9 mouse cellular contexts compared by ENCODE assay signal in the genomic region with DNA sequence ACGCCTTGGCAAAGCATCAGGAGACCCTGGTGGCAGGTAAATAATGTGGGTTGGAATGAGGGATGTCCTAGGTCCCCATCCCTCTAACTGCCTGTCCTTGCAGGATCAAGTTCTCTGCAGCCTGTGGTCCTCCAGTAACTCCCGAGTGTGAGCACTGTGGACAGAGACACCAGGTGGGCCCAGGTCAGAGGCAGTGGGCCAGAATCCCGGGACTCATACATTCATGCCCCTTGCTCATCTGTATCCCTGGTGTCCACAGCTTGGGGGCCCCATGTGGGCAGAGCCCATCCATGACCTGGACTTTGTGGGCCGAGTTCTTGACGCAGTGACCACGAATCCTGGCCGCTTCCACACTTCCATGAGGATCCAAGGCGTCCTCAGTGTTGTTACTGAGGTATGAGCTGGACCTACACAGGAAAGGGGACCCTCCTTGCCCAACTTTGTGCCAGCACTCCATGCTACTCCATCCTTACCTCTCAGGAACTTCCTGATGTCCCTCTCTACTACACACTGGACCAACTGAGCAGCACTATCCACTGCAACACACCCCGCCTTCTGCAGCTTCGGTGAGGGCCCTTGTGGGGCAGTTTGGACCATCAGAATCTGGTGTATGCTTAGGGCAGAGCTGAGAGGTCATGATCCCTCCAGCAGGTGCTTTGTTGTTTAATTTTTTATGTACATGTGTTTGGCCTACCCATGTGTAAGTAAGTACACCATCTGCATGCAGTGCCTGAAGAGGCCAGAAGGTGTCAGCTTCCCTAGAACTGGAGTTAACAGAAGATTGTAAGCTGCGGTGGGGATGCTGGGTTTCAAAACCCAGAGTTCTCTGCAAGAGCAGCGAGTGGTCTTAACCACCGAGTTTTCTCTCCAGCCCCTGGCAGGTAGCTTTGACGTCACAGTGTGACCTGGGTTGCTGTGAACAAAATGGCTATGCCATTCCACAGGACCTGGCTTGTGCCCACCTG. TPM values are rescaled to one million over a fixed set of nuclear protein-coding genes. Genes with fewer than 3 reads are reported as not detected.
DNase-seq lines count a peak whose midpoint lies in the region; ATAC-seq and TF ChIP-seq lines count a peak whose summit lies in the region.
"Had no signal": no experiment of that assay in that cellular context is flagged by ENCODE, and none has a peak within 500 bp of the region (broad histone marks: within the 10 kb centered on the region; RNA-seq: fewer than 3 reads in every experiment).

No protein-coding gene starts in this region.

- peak; percentile 46 to 72 (median 72) for TF ChIP-seq CTCF in MEL (IDR thresholded peaks at IDR 0.05 in 2 of 3, conservative IDR thresholded peaks at IDR 0.05 in 1 of 3; ENCODE audit: control insufficient read depth in 1 of 3, insufficient read depth in 1 of 3, low read depth in 2 of 3, low read length in 3 of 3, poor library complexity in 1 of 3, severe bottlenecking in 1 of 3)

- no peak for ATAC-seq in midbrain, embryonic 15.5 days (replicated peaks)

- H3K4me1 ChIP-seq in MEL (ENCODE audit: control insufficient read depth in 1 of 2, insufficient read depth in 2 of 2, low read length in 2 of 2), result peaks cover 6 to 18% of the 10 kb centered on the region in 2 experiments
- H3K4me1 ChIP-seq in midbrain, embryonic 15.5 days, result peaks cover 5% of the 10 kb centered on the region; the same call in 1 of the 2 replicates

- TF ChIP-seq POLR2A in MEL (IDR thresholded peaks at IDR 0.05; ENCODE audit: control insufficient read depth in 1 of 2, insufficient read depth in 1 of 2, low read depth in 1 of 2, low read length in 2 of 2, poor library complexity in 1 of 2), result no peak; a peak in 1 of 4 replicates

- 87% methylated on average over 14 of the region's 14 CpGs for WGBS in midbrain, embryonic 15.5 days

- H3K4me3 ChIP-seq in MEL (ENCODE audit: control insufficient read depth in 1 of 2, insufficient read depth in 1 of 2, low read depth in 2 of 2, low read length in 2 of 2), result no peak overlapping the region
- H3K4me3 ChIP-seq in midbrain, embryonic 15.5 days, result no peak overlapping the region
- H3K4me3 ChIP-seq: lung, embryonic 15.5 days had no signal

- H3K9ac ChIP-seq in MEL (ENCODE audit: control insufficient read depth, low read depth, low read length, poor library complexity, severe bottlenecking), result no peak overlapping the region
- H3K9ac ChIP-seq in midbrain, embryonic 15.5 days, result no peak overlapping the region
- H3K9ac ChIP-seq: lung, embryonic 15.5 days had no signal

- no peak overlapping the region for H3K4me2 ChIP-seq in midbrain, embryonic 15.5 days
- H3K4me2 ChIP-seq: lung, embryonic 15.5 days had no signal

- peak; percentile 68 for DNase-seq in cerebellum, adult 9-10 months
- no peak for DNase-seq in cerebellum, adult 11 months
- DNase-seq in layer of hippocampus, postnatal 10 days (ENCODE audit: low spot score in 2 of 2), result peak; percentile 74 to 75
- no peak for DNase-seq in layer of hippocampus, postnatal 36 days
- DNase-seq in MEL (ENCODE audit: low read depth, low spot score), result peak; percentile 81
- DNase-seq in heart, postnatal 4 days, result peak; percentile 66
- DNase-seq in thymus, postnatal 10 days (ENCODE audit: low spot score in 2 of 2), result peak; percentile 59 to 62

- H3K36me3 ChIP-seq in MEL (ENCODE audit: control insufficient read depth in 1 of 2, insufficient read depth in 2 of 2, low read length in 2 of 2), result peaks cover 0 to 12% of the 10 kb centered on the region in 2 experiments; a peak in 3 of 4 replicates
- H3K36me3 ChIP-seq in midbrain, embryonic 15.5 days (replicated peaks), result peaks cover 27% of the 10 kb centered on the region; the same call in 1 of the 2 replicates

- peak; percentile 36 for TF ChIP-seq RAD21 in MEL (IDR thresholded peaks at IDR 0.05; ENCODE audit: low read depth, low read length)

- H3K9me3 ChIP-seq in MEL (replicated peaks; ENCODE audit: insufficient read depth, low read length), result no peaks in the 10 kb centered on the region
- no peaks in the 10 kb centered on the region for H3K9me3 ChIP-seq in midbrain, embryonic 15.5 days
- H3K9me3 ChIP-seq: lung, embryonic 15.5 days had no signal

- TF ChIP-seq EP300 in MEL (IDR thresholded peaks at IDR 0.05; ENCODE audit: low read depth in 1 of 2, low read length in 2 of 2), result no peak

- H3K27me3 ChIP-seq in MEL (ENCODE audit: control insufficient read depth in 1 of 2, insufficient read depth in 2 of 2, low read length in 2 of 2), result no peaks in the 10 kb centered on the region
- peaks cover 16% of the 10 kb centered on the region for H3K27me3 ChIP-seq in midbrain, embryonic 15.5 days (replicated peaks)

- H3K27ac ChIP-seq in MEL (ENCODE audit: control insufficient read depth, low read depth, low read length), result no peak overlapping the region
- no peak overlapping the region for H3K27ac ChIP-seq in midbrain, embryonic 15.5 days

- peaks cover 8% of the 10 kb centered on the region for H3K79me2 ChIP-seq in MEL (ENCODE audit: control insufficient read depth, insufficient read depth, low read length, poor library complexity)

TF ChIP-seq in MEL, 35 proteins besides CTCF, POLR2A, EP300 and RAD21:
- peak; percentile 56 for TF ChIP-seq ZC3H11A (IDR thresholded peaks at IDR 0.05; ENCODE audit: low read depth, low read length)
- no peak for TF ChIP-seq KAT2A (conservative IDR thresholded peaks at IDR 0.05; ENCODE audit: low read depth, low read length)
- TF ChIP-seq SIN3A (IDR thresholded peaks at IDR 0.05; ENCODE audit: low read length), result peak; percentile 60
- TF ChIP-seq MAZ (IDR thresholded peaks at IDR 0.05; ENCODE audit: low read depth, low read length), result peak; percentile 51; the same call in 1 of the 2 replicates
- TF ChIP-seq MYC (IDR thresholded peaks at IDR 0.05; ENCODE audit: low read depth, low read length), result peak; percentile 49; the same call in 1 of the 2 replicates
- peak; percentile 38; the same call in 1 of the 2 replicates for TF ChIP-seq MXI1 (IDR thresholded peaks at IDR 0.05; ENCODE audit: low read depth, low read length)
- TF ChIP-seq MAX (IDR thresholded peaks at IDR 0.05; ENCODE audit: low read length), result peak; percentile 58; the same call in 1 of the 2 replicates
- TF ChIP-seq SMC3 (IDR thresholded peaks at IDR 0.05; ENCODE audit: low read depth, low read length), result peak; percentile 82
- TF ChIP-seq GABPA (IDR thresholded peaks at IDR 0.05; ENCODE audit: low read depth, low read length), result no peak

RNA-seq across cellular contexts. Expression of a gene that starts 3.8 kb away (rescaled TPM):
- 1 to 10 TPM; 4.0 to 5.4 TPM for total RNA-seq in layer of hippocampus, postnatal 10 days (2021)
- 1 to 10 TPM; 1.2 to 2.0 TPM for total RNA-seq in layer of hippocampus, postnatal 36 days (2021)
- total RNA-seq in MEL (2012; rRNA removed), result 75.5 and 88.7 TPM in 2 replicates
- polyA plus RNA-seq in MEL (2012; ENCODE audit: insufficient read depth in 1 of 2, insufficient read length in 2 of 2, low read depth in 1 of 2, low replicate concordance in 2 of 2, missing spikeins in 1 of 2), result 100 to 1,000 TPM; 136 to 149 TPM
- total RNA-seq in heart, postnatal 4 days (2021), result 10 to 100 TPM in 1 of 2 experiments, 1 to 10 TPM in 1; 9.6 to 10.6 TPM
- 3.4 and 4.2 TPM in 2 replicates for polyA plus RNA-seq in midbrain, embryonic 15.5 days (2015; fragmentation: Nextera tagmentation; extraction: Ambion mirVana)

RNA-seq across cellular contexts. Expression of a gene that starts 9.8 kb away (rescaled TPM):
- total RNA-seq in layer of hippocampus, postnatal 10 days (2021), result 10 to 100 TPM; 73.7 to 75.3 TPM
- 10 to 100 TPM; 85.9 to 92.2 TPM for total RNA-seq in layer of hippocampus, postnatal 36 days (2021)
- 42.5 and 45.3 TPM in 2 replicates for total RNA-seq in MEL (2012; rRNA removed)
- 100 to 1,000 TPM in 1 of 2 experiments, not detected in 1; 106 TPM for polyA plus RNA-seq in MEL (2012; ENCODE audit: insufficient read depth in 1 of 2, insufficient read length in 2 of 2, low read depth in 1 of 2, low replicate concordance in 2 of 2, missing spikeins in 1 of 2)
- 10 to 100 TPM; 65.0 to 68.7 TPM for total RNA-seq in heart, postnatal 4 days (2021)
- polyA plus RNA-seq in midbrain, embryonic 15.5 days (2015; fragmentation: Nextera tagmentation; extraction: Ambion mirVana), result 16.3 and 17.2 TPM in 2 replicates

RNA-seq across cellular contexts. Expression of a gene that starts 11.3 kb away (rescaled TPM):
- total RNA-seq in layer of hippocampus, postnatal 10 days (2021), result 100 to 1,000 TPM in 1 of 2 experiments, 10 to 100 TPM in 1; 99.8 to 105 TPM
- total RNA-seq in layer of hippocampus, postnatal 36 days (2021), result 100 to 1,000 TPM in 1 of 2 experiments, 10 to 100 TPM in 1; 95.2 to 115 TPM
- total RNA-seq in MEL (2012; rRNA removed), result 154 and 183 TPM in 2 replicates
- 100 to 1,000 TPM in 1 of 2 experiments, not detected in 1; 221 TPM for polyA plus RNA-seq in MEL (2012; ENCODE audit: insufficient read depth in 1 of 2, insufficient read length in 2 of 2, low read depth in 1 of 2, low replicate concordance in 2 of 2, missing spikeins in 1 of 2)
- total RNA-seq in heart, postnatal 4 days (2021), result 10 to 100 TPM; 47.4 to 48.8 TPM
- polyA plus RNA-seq in midbrain, embryonic 15.5 days (2015; fragmentation: Nextera tagmentation; extraction: Ambion mirVana), result 63.3 and 66.7 TPM in 2 replicates

RNA-seq across cellular contexts. Expression of a gene that starts 25.4 kb away (rescaled TPM):
- not detected for total RNA-seq in layer of hippocampus, postnatal 10 days (2021)
- not detected for total RNA-seq in layer of hippocampus, postnatal 36 days (2021)
- total RNA-seq in MEL (2012; rRNA removed), result 5.6 and 7.9 TPM in 2 replicates
- polyA plus RNA-seq in MEL (2012; ENCODE audit: insufficient read depth in 1 of 2, insufficient read length in 2 of 2, low read depth in 1 of 2, low replicate concordance in 2 of 2, missing spikeins in 1 of 2), result 10 to 100 TPM in 1 of 2 experiments, not detected in 1; 17.1 TPM
- 1 to 10 TPM; 1.1 to 1.3 TPM for total RNA-seq in heart, postnatal 4 days (2021)
- polyA plus RNA-seq in midbrain, embryonic 15.5 days (2015; fragmentation: Nextera tagmentation; extraction: Ambion mirVana), result 0.97 and 1.8 TPM in 2 replicates

RNA-seq across cellular contexts. Expression of a gene that starts 34.8 kb away (rescaled TPM):
- total RNA-seq in layer of hippocampus, postnatal 10 days (2021), result 10 to 100 TPM; 10.8 to 12.7 TPM
- total RNA-seq in layer of hippocampus, postnatal 36 days (2021), result 1 to 10 TPM; 7.2 to 7.6 TPM
- 22.5 and 24.4 TPM in 2 replicates for total RNA-seq in MEL (2012; rRNA removed)
- polyA plus RNA-seq in MEL (2012; ENCODE audit: insufficient read depth in 1 of 2, insufficient read length in 2 of 2, low read depth in 1 of 2, low replicate concordance in 2 of 2, missing spikeins in 1 of 2), result 100 to 1,000 TPM in 1 of 2 experiments, 10 to 100 TPM in 1; 37.7 to 258 TPM
- 10 to 100 TPM; 33.3 to 35.5 TPM for total RNA-seq in heart, postnatal 4 days (2021)
- 16.9 and 17.8 TPM in 2 replicates for polyA plus RNA-seq in midbrain, embryonic 15.5 days (2015; fragmentation: Nextera tagmentation; extraction: Ambion mirVana)

Comparison
In these comparisons a context has a peak if more than half of its experiments do, and no peak if none do; other contexts are left out.
1. DNase-seq: peak in cerebellum, adult 9-10 months (single experiment), layer of hippocampus, postnatal 10 days (2 of 2), MEL (single experiment), heart, postnatal 4 days (single experiment) and thymus, postnatal 10 days (2 of 2); none in cerebellum, adult 11 months (single experiment) and layer of hippocampus, postnatal 36 days (0 of 2).